Mouse (Mus musculus) MN1 (cell line): ENCODE data around the gene Zfp273.
"Not testable (repeated sequence)": the region's sequence is repeated elsewhere in the genome, so short reads cannot be mapped to it uniquely, and the experiment has no call there.

Experiments used
- DNase-seq: peaks from one replicate; pipeline ENCODE4 v3.0.0-alpha.2; 2016; ENCODE audit warnings: low spot score

Gene Zfp273

DNA sequence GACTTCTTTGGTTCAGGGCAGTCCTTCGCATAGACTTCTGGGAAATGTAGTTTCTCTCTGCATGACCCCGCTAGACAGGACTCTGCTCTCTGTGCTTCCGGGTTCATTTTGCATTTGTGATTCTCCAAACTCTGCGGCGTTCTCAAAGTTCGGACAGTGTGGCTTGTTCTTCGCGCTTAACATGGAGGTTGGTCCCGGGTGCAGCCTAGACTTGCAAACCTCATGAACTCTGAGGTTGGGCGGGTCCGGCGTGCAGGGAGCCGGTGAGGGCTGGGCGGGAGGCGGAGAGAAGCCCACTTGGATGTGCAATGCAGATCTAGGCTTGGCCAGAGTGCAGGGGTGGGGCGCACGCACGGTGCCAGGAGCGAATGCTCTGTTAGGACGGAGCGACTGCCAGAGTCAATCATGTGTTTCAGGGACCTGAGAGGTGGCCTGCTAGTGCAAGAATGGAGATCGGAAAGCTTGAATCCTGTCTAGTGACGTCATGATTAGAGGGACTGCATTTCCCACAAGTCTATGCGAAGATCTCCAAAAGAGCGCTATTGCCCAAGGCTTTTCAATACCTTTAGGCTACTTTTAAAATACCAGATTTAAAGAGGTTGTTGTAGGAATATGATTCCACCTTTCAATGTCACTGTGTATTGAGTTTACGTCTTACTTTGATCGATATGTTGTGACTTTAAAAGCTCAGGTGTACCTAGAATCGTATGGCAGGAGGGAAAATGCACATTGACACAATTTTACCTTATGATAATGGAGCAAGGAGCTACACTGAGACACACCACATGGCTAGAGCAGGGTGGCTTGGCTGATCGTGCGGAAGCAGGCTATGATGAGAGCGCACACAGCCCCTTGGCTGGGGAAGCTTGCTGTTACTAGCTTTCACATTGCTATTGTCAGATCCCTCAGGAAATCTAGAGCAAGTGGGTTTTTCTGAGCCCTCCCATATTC, at the start of gene Zfp273:
Gene Zfp273, plus strand, starts transcription at position 31 of the 951 bp plus-strand sequence.
- DNase-seq, result peak; percentile 83

DNA sequence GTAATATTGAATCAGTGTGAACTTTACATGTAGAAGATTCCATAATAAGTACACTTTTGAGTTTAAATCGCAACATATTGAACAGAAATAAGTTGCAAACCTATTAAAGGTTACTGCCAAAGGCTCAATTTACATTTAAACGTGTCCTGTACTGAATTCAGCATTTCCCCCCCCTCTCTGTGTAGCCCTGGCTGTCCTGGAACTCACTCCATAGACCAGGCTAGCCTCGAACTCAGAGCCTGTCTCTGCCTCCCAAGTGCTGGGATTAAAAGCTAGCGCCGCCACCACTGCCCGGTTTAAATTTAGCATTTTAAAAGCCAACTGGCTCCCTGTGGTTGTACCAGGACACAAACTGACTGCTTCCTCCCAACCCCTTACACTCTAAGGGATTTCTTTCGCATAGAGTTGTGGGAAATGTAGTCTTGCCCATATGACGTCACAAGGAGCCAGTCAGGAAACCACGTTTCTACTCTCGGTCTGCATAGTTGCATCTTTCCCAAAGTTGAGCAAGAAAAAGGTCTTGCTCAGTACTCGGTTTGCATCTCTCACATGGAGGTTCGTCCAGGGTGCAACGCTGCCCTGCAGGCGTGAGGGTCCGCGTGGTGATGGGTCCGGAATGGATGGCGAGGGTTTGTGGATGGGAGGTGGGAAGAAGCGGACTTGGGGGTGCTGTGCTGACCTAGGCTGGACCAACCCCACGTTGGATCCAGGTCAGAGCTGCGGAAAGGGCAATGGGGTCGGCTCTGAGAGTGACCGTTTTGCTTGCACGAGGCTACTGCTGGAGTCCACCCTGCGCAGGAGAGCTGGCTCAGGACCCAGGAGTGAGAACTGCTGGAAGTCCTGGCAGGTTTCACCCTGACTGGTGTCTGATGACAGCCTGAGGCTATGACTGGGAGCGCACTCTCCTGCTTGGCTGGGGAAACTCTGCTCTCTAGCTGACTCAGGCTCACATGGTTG, 34.0 kb upstream of the Zfp273 start, which contains the start of gene Zfp493:
Gene Zfp493, plus strand, starts transcription at position 429 of the 957 bp plus-strand sequence.
- peak; percentile 68 for DNase-seq

- DNase-seq, result no peak
These were observed 21.6 kb upstream of the Zfp273 start for GRCm38 (mm10) chr13:67791921-67792455.

- no peak for DNase-seq
These were observed 14.9 kb upstream of the Zfp273 start for GRCm38 (mm10) chr13:67798618-67799017.

DNA sequence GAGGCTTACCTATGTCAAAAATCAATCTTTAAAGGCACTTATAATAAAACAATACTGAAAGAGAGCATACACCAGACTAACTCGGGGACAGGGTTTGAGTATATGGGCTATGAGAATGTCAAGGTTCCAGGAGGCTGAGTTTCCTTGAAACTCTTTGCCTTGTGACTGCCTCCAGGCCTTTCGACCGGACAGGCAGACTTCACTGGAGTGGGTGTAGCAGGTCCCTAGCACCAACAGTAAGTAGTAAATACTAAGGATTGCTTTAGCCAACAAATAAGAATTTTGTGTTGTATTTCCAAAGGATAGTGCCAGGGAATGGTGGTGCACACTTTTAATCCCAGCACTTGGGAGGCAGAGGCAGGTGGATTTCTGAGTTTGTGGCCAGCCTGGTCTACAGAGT, 14.4 kb upstream of the Zfp273 start:
- not testable (repeated sequence) for DNase-seq

DNA sequence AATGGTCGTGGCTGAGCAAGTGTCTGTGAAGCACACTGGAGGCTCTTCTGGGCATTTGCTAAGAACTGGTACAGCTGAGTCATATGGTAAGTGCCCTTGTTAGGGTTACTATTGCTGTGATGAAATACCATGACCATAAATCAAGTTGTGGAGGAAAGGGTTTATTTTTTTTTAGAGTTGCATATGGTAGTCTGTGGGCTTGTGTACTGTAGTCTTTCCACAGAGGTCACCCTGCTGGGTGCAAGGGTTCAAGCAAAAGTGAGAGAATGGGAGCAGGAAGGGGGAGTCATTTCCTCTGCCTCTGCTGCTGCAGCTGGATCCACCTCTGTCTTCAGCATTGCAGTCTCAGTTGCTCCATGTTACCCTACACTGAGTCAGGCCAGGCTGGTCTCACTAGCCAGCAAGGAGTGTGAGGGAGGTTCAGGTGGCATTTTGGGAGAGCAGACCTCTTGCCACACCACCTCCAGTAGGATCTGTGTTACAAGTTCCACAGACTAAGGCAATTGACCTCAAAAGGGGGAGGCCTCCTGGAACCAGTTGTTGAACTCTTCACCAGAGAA, 1.8 kb upstream of the Zfp273 start:
- DNase-seq, result no peak

GRCm38 (mm10) chr13:67812961-67813709, 405 bp upstream of the Zfp273 start:
- no peak for DNase-seq

GRCm38 (mm10) chr13:67818636-67819035, 5.1 kb downstream of the Zfp273 start:
- DNase-seq, result no peak

GRCm38 (mm10) chr13:67830911-67831336, 17.4 kb downstream of the Zfp273 start, which contains the start of gene Gm10037:
Gene Gm10037, plus strand, starts transcription at chr13:67831106.
- peak; percentile 19 for DNase-seq

GRCm38 (mm10) chr13:67833137-67833536, 19.6 kb downstream of the Zfp273 start:
- DNase-seq, result not testable (repeated sequence)

DNA sequence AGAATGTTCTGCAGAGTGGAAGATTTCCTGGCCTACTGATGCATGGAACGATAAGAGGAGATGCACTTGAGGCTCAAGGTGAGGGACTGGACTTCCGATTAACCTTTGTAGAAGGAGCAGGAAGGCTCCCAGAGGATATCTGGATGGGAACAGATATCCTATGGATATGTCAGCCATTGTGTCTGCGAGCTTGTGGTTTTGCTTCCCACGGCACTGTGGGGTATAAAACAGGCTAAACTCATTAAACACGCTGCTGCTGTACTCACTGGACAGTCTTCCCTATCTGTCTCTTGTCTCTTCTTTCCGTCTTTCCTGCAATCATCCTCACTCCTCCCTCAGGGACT, 30.2 kb downstream of the Zfp273 start:
- no peak for DNase-seq

DNA sequence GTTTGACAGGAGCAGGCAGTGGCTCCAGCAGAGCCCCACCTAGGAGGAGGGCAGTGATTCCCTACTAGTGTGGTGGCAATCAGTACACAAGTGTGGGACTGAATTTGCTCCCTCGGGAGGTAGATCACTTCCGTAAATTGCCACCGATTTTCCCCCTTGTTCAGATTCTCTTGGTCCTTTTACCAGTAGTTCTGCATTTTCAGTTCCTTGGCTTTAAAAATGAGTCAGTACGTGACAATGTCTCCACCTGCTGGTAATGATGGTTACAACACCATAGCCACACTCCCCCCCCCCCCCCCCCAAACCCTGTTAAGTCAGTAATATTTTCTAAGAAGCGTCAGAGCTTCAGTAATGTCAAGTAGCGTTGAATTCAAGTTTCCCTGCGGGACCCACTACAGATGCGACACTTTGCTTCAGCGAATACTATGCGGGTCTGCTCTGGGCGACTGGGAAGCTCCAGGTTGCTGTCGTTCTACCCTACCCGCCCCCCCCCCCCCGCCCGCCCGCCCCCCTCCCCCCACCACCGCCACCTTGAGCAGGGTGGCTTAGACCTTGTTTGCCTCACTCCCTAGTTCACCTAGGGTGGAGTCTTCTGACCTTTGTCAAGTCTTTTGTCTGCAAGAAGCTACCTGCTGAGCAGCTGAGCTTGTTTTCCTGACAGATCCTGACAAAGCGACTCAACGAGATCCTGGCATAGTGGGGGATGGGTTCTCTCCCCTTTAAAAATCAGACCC, 30.7 kb downstream of the Zfp273 start:
- DNase-seq, result peak; percentile 61

GRCm38 (mm10) chr13:67844853-67845194, 31.3 kb downstream of the Zfp273 start:
- DNase-seq, result no peak

GRCm38 (mm10) chr13:67850361-67850760, 36.8 kb downstream of the Zfp273 start:
- no peak for DNase-seq

- DNase-seq, result no peak
These were observed 39.6 kb downstream of the Zfp273 start for GRCm38 (mm10) chr13:67853130-67853529.

- DNase-seq, result no peak
These were observed 40.4 kb downstream of the Zfp273 start for GRCm38 (mm10) chr13:67853983-67854382.

- DNase-seq, result no peak
These were observed 43.8 kb downstream of the Zfp273 start for GRCm38 (mm10) chr13:67857317-67857716.

DNA sequence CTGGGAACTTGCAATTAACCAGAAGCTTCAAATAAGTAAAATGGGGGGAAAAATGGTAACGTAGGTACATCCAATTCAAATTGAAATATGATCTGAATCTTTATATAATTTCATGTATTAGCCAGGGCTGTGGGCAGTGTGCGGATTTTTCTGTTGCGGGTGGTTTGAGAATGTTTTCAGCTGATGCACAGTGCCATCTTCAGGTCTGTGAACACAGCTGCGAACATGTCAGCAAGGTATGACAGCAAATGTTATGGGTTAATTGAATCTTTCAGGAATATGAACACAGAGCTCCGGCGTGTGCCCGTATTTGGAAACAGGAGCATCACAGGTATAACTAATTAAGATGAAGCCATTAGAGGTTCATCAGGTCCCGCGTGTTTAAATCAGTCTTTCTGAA, 49.0 kb downstream of the Zfp273 start:
- DNase-seq, result no peak

GRCm38 (mm10) chr13:67863026-67863425, 49.5 kb downstream of the Zfp273 start, which contains the start of gene BC048507:
Gene BC048507, plus strand, starts transcription at chr13:67863326.
- no peak for DNase-seq

DNA sequence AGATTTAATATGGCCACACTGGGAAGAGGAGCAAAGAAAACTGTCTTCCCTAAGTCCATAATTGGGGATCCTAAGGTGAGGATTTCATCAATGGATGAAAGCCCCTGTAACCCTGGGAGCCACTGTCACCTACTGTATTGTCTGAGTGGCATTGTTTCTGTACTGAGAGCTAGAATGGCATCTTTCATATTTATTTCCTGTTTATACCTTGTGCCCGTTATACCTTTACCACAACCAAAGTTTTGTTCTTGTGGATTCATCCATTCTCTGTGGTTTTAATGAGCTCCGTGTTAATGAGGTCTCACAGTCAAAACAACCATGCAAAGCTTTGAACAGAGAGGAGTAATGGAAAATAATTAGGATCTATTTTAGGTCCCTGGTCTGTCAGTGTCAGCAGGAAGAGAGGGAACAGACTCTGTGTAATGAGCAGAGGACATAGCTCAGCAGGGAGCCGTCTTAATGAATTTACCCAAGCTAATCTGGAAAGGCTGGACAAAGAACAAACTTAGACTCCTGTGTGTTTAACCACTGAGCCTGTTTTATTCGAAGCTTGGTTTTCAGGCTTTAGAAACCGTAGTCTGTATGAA, 51.3 kb downstream of the Zfp273 start:
- no peak for DNase-seq
